Mouse (Mus musculus): ENCODE results near the gene Cd300c2.

DNA sequence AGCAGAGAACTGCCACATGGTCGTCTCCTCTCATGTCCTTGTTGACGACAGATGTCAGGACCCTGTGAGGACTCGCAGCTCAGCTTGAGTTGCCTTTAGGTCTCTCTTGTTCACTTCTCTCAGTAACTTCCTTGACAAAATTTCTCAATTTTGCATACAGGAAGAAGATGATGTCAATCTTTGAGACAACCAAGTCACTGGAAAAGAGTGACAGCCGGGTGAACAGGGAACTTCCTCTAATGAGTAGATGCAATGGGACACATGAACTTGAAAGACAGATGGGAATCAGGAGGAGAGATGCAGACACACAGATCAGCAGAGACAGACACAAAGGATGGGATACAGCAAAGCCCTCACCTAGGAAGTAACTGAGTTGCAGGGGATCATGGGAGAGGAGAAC lies 11.9 kb downstream of the Cd300c2 start, which contains the start of gene Cd300ld:
- TF ChIP-seq CTCF (IDR thresholded peaks at IDR 0.05; ENCODE audit: low read depth), result no peak
- no peak for TF ChIP-seq EP300 (IDR thresholded peaks at IDR 0.05; ENCODE audit: low read depth)
